Mouse (Mus musculus) spleen, adult 2 months (tissue): ENCODE data around the gene Celsr1.

Experiments used
- CTCF ChIP-seq: fragments of 200-500 bp; IDR thresholded peaks from 2 replicates; pipeline ENCODE4 v1.5.1; 2011; ENCODE audit warnings: mild to moderate bottlenecking, inconsistent platforms; ENCODE audit not compliant: insufficient read depth, insufficient read length, insufficient replicate concordance; ENCODE audit errors: extremely low read depth
- POLR2A ChIP-seq: fragments of 200-500 bp; IDR thresholded peaks from 2 replicates; pipeline ENCODE4 v1.6.1; 2011; ENCODE audit warnings: low read depth, low read length, inconsistent platforms

DNA sequence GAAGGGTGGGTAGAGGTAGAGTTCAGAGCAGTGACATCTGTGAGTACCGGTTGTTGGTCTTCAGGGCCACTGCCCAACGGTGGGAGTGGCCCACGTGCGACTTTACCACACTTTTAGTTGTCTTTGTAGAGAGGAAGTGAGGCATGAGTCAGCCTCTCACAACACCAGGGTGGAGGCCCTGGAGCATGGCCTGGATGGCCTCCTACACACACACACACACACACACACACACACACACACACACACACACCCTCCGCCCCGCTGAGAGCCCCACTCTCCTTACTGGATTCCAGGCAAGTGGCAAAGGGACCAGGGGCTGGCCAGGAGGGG lies 34.0 kb upstream of the Celsr1 start:
- TF ChIP-seq CTCF: no peak
- no peak; the same call in 1 of the 2 replicates for TF ChIP-seq POLR2A
